Mouse (Mus musculus) activated CD4-positive, CD25-positive, alpha-beta regulatory T cell, adult 4 months (primary cell): ENCODE results near the gene Sohlh1. TPM values are rescaled to one million over a fixed set of nuclear protein-coding genes. Genes with fewer than 3 reads are reported as not detected.
"Not testable (repeated sequence)": the region's sequence is repeated elsewhere in the genome, so short reads cannot be mapped to it uniquely, and the experiment has no call there.

Experiments
- ATAC-seq: one replicate; pipeline ENCODE4 v1.8.0; 2017
- polyA plus RNA-seq, 2 experiments: library from polyadenylated mRNA; unstranded; fragments of 100-300 nt; shearing (Covaris generic); gene quantifications; one replicate each; pipeline ENCODE4 v1.2.1; 2017

Sohlh1 gene
- polyA plus RNA-seq, 2 experiments from 2014 or later, result 0.38 TPM; not detected in 1

GRCm38 (mm10) chr2:25836291-25836690 is 10.8 kb downstream of the Sohlh1 start:
- ATAC-seq, result peak; percentile 23

- no peak for ATAC-seq
Measured at GRCm38 (mm10) chr2:25830786-25831185, 16.3 kb downstream of the Sohlh1 start.

GRCm38 (mm10) chr2:25828344-25828947 is 18.6 kb downstream of the Sohlh1 start:
- peak; percentile 40 for ATAC-seq

GRCm38 (mm10) chr2:25824751-25825150 is 22.3 kb downstream of the Sohlh1 start:
- ATAC-seq, result no peak

- no peak for ATAC-seq
Measured at GRCm38 (mm10) chr2:25822806-25823205, 24.2 kb downstream of the Sohlh1 start, which contains the start of gene Lcn9. Gene Lcn9, plus strand, starts transcription at chr2:25823153.

GRCm38 (mm10) chr2:25815748-25816147 is 31.3 kb downstream of the Sohlh1 start, which contains the start of gene Glt6d1:
Gene Glt6d1, minus strand, starts transcription at chr2:25815848.
- ATAC-seq, result not testable (repeated sequence)

- no peak for ATAC-seq
Measured at GRCm38 (mm10) chr2:25813364-25813763, 33.7 kb downstream of the Sohlh1 start.

- ATAC-seq, result no peak
Measured at GRCm38 (mm10) chr2:25811711-25812110, 35.3 kb downstream of the Sohlh1 start.

- no peak for ATAC-seq
Measured at GRCm38 (mm10) chr2:25798065-25798464, 49.0 kb downstream of the Sohlh1 start.

GRCm38 (mm10) chr2:25797635-25798034 is 49.4 kb downstream of the Sohlh1 start:
- ATAC-seq, result no peak

Other genes starting within 250 kb of the Sohlh1 start
- gene Rabl6, start 238.7 kb downstream of the Sohlh1 start, polyA plus RNA-seq, result 10 to 100 TPM; 16.1 to 19.8 TPM
- not detected for gene Ccdc183, start 229.6 kb downstream of the Sohlh1 start, polyA plus RNA-seq
- gene Tmem141, start 225.2 kb downstream of the Sohlh1 start, polyA plus RNA-seq, result 1 to 10 TPM in 1 of 2 experiments, not detected in 1; 1.8 TPM
- 1 to 10 TPM in 1 of 2 experiments, under 1 TPM in 1; 0.83 to 1.7 TPM for gene Fcna, start 219.2 kb downstream of the Sohlh1 start, polyA plus RNA-seq
- not detected for gene Lcn8, start 194.1 kb downstream of the Sohlh1 start, polyA plus RNA-seq
- not detected for gene Lcn5, start 189.3 kb downstream of the Sohlh1 start, polyA plus RNA-seq
- gene Lcn6, start 170.5 kb downstream of the Sohlh1 start, polyA plus RNA-seq, result not detected
- gene Lcn10, start 164.5 kb downstream of the Sohlh1 start, polyA plus RNA-seq, result not detected
- not detected for gene Obp2a, start 147.2 kb downstream of the Sohlh1 start, polyA plus RNA-seq
- 10 to 100 TPM; 61.8 to 76.5 TPM for gene Bmyc, start 140.5 kb downstream of the Sohlh1 start, polyA plus RNA-seq
- not detected for gene Obp2b, start 110.2 kb downstream of the Sohlh1 start, polyA plus RNA-seq
- not detected for gene Lcn3, start 81.7 kb downstream of the Sohlh1 start, polyA plus RNA-seq
- gene Lcn11, start 70.2 kb downstream of the Sohlh1 start, polyA plus RNA-seq, result not detected
- gene Gm13539, start 65.0 kb downstream of the Sohlh1 start, polyA plus RNA-seq, result not detected
- not detected for gene Glt6d1, start 31.4 kb downstream of the Sohlh1 start, polyA plus RNA-seq
- not detected for gene Lcn9, start 24.1 kb downstream of the Sohlh1 start, polyA plus RNA-seq
- under 1 TPM in 1 of 2 experiments, not detected in 1; 0.34 TPM for gene Kcnt1, start 16.5 kb upstream of the Sohlh1 start, polyA plus RNA-seq
- gene Camsap1, start 136.0 kb upstream of the Sohlh1 start, polyA plus RNA-seq, result 1 to 10 TPM; 4.5 to 8.8 TPM
- gene Ubac1, start 174.5 kb upstream of the Sohlh1 start, polyA plus RNA-seq, result 10 to 100 TPM; 14.0 to 17.0 TPM